Comparison of ENCODE assay signal across 16 mouse cellular contexts in genomic region chr1:19217391-19217790, GRCm38 (mm10). TPM values are rescaled to one million over a fixed set of nuclear protein-coding genes. Genes with fewer than 3 reads are reported as not detected.
A peak's percentile ranks its signal among the peaks of the same experiment; 100 is the strongest.
DNase-seq lines count a peak whose midpoint lies in the region; ATAC-seq and TF ChIP-seq lines count a peak whose summit lies in the region.
"Had no signal": no experiment of that assay in that cellular context is flagged by ENCODE, and none has a peak within 500 bp of the region (broad histone marks: within the 10 kb centered on the region; RNA-seq: fewer than 3 reads in every experiment).

No protein-coding gene starts in this region.

- ATAC-seq in intestine, embryonic 14.5 days (replicated peaks; ENCODE audit: low FRiP score, low TSS enrichment, low read depth) = 0 out of 2 replicates have a peak, but pooled peaks have one; percentile 19
- ATAC-seq in intestine, embryonic 15.5 days = no peak
- ATAC-seq in forebrain, embryonic 13.5 days = peak; percentile 39; the same call in 1 of the 2 replicates
- ATAC-seq in limb, embryonic 14.5 days (ENCODE audit: low FRiP score, low read depth) = no peak
- peak; percentile 78 for ATAC-seq in neural tube, embryonic 15.5 days (ENCODE audit: low FRiP score)
- ATAC-seq in frontal cortex, adult (ENCODE audit: low TSS enrichment) = no peak
- ATAC-seq: intestine, embryonic 16.5 days; liver, embryonic 12.5 days had no signal

- H3K27me3 ChIP-seq in intestine, embryonic 14.5 days (replicated peaks; ENCODE audit: control insufficient read depth, insufficient read depth, low read length) = peaks cover 96% of the 10 kb centered on the region
- H3K27me3 ChIP-seq in intestine, embryonic 15.5 days (replicated peaks) = peaks cover 76% of the 10 kb centered on the region
- H3K27me3 ChIP-seq in forebrain, embryonic 13.5 days = peaks cover 96% of the 10 kb centered on the region
- peaks cover 91% of the 10 kb centered on the region for H3K27me3 ChIP-seq in limb, embryonic 14.5 days (ENCODE audit: control insufficient read depth, insufficient read depth, low read length)
- peaks cover 83% of the 10 kb centered on the region for H3K27me3 ChIP-seq in neural tube, embryonic 15.5 days (replicated peaks)

- H3K4me1 ChIP-seq in intestine, embryonic 14.5 days (replicated peaks; ENCODE audit: control insufficient read depth, insufficient read depth, low read length) = no peaks in the 10 kb centered on the region
- H3K4me1 ChIP-seq in intestine, embryonic 15.5 days (replicated peaks) = no peaks in the 10 kb centered on the region
- no peaks in the 10 kb centered on the region for H3K4me1 ChIP-seq in forebrain, embryonic 13.5 days
- H3K4me1 ChIP-seq in limb, embryonic 14.5 days (ENCODE audit: control insufficient read depth, insufficient read depth, low read length) = no peaks in the 10 kb centered on the region
- peaks cover 15% of the 10 kb centered on the region for H3K4me1 ChIP-seq in neural tube, embryonic 15.5 days
- H3K4me1 ChIP-seq: heart, embryonic 13.5 days; liver, embryonic 12.5 days had no signal

- H3K27ac ChIP-seq in intestine, embryonic 14.5 days (ENCODE audit: low read depth) = no peak overlapping the region
- H3K27ac ChIP-seq in intestine, embryonic 15.5 days = no peak overlapping the region
- no peak overlapping the region for H3K27ac ChIP-seq in forebrain, embryonic 13.5 days
- H3K27ac ChIP-seq in limb, embryonic 14.5 days (replicated peaks; ENCODE audit: low read depth, low read length) = no peak overlapping the region
- H3K27ac ChIP-seq in neural tube, embryonic 15.5 days (replicated peaks) = 0 out of 2 replicates have a peak overlapping the region, but pooled peaks have one; percentile 18
- H3K27ac ChIP-seq: heart, embryonic 13.5 days; liver, embryonic 12.5 days; macrophage had no signal

- H3K4me3 ChIP-seq in intestine, embryonic 14.5 days (ENCODE audit: low read depth, low read length) = no peak overlapping the region
- H3K4me3 ChIP-seq in intestine, embryonic 15.5 days (replicated peaks) = no peak overlapping the region
- H3K4me3 ChIP-seq in forebrain, embryonic 13.5 days = no peak overlapping the region
- peak overlapping the region; percentile 7; the same call in 1 of the 2 replicates for H3K4me3 ChIP-seq in limb, embryonic 14.5 days (replicated peaks; ENCODE audit: low read length)
- H3K4me3 ChIP-seq in neural tube, embryonic 15.5 days (replicated peaks) = no peak overlapping the region
- H3K4me3 ChIP-seq: heart, embryonic 13.5 days; liver, embryonic 12.5 days had no signal

- no peaks in the 10 kb centered on the region for H3K36me3 ChIP-seq in intestine, embryonic 14.5 days (ENCODE audit: control insufficient read depth, insufficient read depth, low read length)
- H3K36me3 ChIP-seq in intestine, embryonic 15.5 days = no peaks in the 10 kb centered on the region
- H3K36me3 ChIP-seq in forebrain, embryonic 13.5 days (ENCODE audit: poor library complexity, severe bottlenecking) = no peaks in the 10 kb centered on the region
- 0 out of 2 replicates have a peak, but pooled peaks cover 2% of the 10 kb centered on the region for H3K36me3 ChIP-seq in limb, embryonic 14.5 days (ENCODE audit: control insufficient read depth, insufficient read depth, low read length)
- H3K36me3 ChIP-seq in neural tube, embryonic 15.5 days = no peaks in the 10 kb centered on the region
- H3K36me3 ChIP-seq: heart, embryonic 13.5 days; liver, embryonic 12.5 days had no signal

- H3K9me3 ChIP-seq in intestine, embryonic 14.5 days (ENCODE audit: control insufficient read depth, low read length) = no peaks in the 10 kb centered on the region
- no peaks in the 10 kb centered on the region for H3K9me3 ChIP-seq in intestine, embryonic 15.5 days
- no peaks in the 10 kb centered on the region for H3K9me3 ChIP-seq in forebrain, embryonic 13.5 days (replicated peaks)
- no peaks in the 10 kb centered on the region for H3K9me3 ChIP-seq in limb, embryonic 14.5 days (ENCODE audit: control insufficient read depth, low read length)
- no peaks in the 10 kb centered on the region for H3K9me3 ChIP-seq in neural tube, embryonic 15.5 days (replicated peaks)
- H3K9me3 ChIP-seq: heart, embryonic 13.5 days; liver, embryonic 12.5 days had no signal

- 2% methylated on average over 16 of the region's 16 CpGs for WGBS in intestine, embryonic 14.5 days
- 5% methylated on average over 16 of the region's 16 CpGs for WGBS in intestine, embryonic 15.5 days
- WGBS in forebrain, embryonic 13.5 days = 1% methylated on average over 16 of the region's 16 CpGs
- WGBS in limb, embryonic 14.5 days = 4% methylated on average over 16 of the region's 16 CpGs
- WGBS in neural tube, embryonic 15.5 days = 2% methylated on average over 16 of the region's 16 CpGs

- no peak overlapping the region for H3K9ac ChIP-seq in intestine, embryonic 14.5 days (ENCODE audit: low read length)
- H3K9ac ChIP-seq in intestine, embryonic 15.5 days = no peak overlapping the region
- no peak overlapping the region for H3K9ac ChIP-seq in forebrain, embryonic 13.5 days
- H3K9ac ChIP-seq in limb, embryonic 14.5 days (ENCODE audit: low read depth, low read length, severe bottlenecking) = peak overlapping the region; percentile 21; the same call in 1 of the 2 replicates
- no peak overlapping the region for H3K9ac ChIP-seq in neural tube, embryonic 15.5 days (replicated peaks)
- H3K9ac ChIP-seq: heart, embryonic 13.5 days; liver, embryonic 12.5 days had no signal

- H3K4me2 ChIP-seq in intestine, embryonic 14.5 days (ENCODE audit: low read length) = no peak overlapping the region
- no peak overlapping the region for H3K4me2 ChIP-seq in intestine, embryonic 15.5 days (replicated peaks)
- no peak overlapping the region for H3K4me2 ChIP-seq in forebrain, embryonic 13.5 days
- H3K4me2 ChIP-seq in limb, embryonic 14.5 days (replicated peaks; ENCODE audit: low read depth, low read length, severe bottlenecking) = peak overlapping the region; percentile 51
- peak overlapping the region; percentile 19; the same call in 1 of the 2 replicates for H3K4me2 ChIP-seq in neural tube, embryonic 15.5 days
- H3K4me2 ChIP-seq: heart, embryonic 13.5 days; liver, embryonic 12.5 days had no signal

- no peak for TF ChIP-seq POLR2A in limb, embryonic 14.5 days (IDR thresholded peaks at IDR 0.05; ENCODE audit: borderline replicate concordance, extremely low read depth, insufficient read depth, insufficient read length)

- DNase-seq in intestine, embryonic 14.5 days (ENCODE audit: low spot score) = no peak
- DNase-seq in limb, embryonic 14.5 days (ENCODE audit: low spot score) = no peak
- DNase-seq in layer of hippocampus, adult 9-11 months = no peak
- no peak for DNase-seq in adrenal gland, adult 18-20 months (ENCODE audit: low spot score in 2 of 2)
- DNase-seq: B cell, adult 2 months; gastrocnemius, postnatal 10 days; right cerebral cortex, postnatal 25 days had no signal

RNA-seq across cellular contexts. Expression of gene Tfap2b, which starts 8.7 kb away (rescaled TPM):
- polyA plus RNA-seq in intestine, embryonic 14.5 days (2014; fragmentation: Nextera tagmentation; extraction: Ambion mirVana) = not detected in 2 replicates
- 1.1 TPM in 2 replicates for polyA plus RNA-seq in intestine, embryonic 15.5 days (2015; fragmentation: Nextera tagmentation; extraction: Ambion mirVana)
- polyA plus RNA-seq in forebrain, embryonic 13.5 days (2015; fragmentation: Nextera tagmentation; extraction: Ambion mirVana) = 3.2 and 4.3 TPM in 2 replicates
- 43.2 and 64.9 TPM in 2 replicates for polyA plus RNA-seq in limb, embryonic 14.5 days (2012; rRNA removed)
- 42.4 and 52.7 TPM in 2 replicates for polyA plus RNA-seq in limb, embryonic 14.5 days (2014; fragmentation: Nextera tagmentation; extraction: Ambion mirVana)
- polyA plus RNA-seq in neural tube, embryonic 15.5 days (2015; fragmentation: Nextera tagmentation; extraction: Ambion mirVana) = 29.5 and 46.0 TPM in 2 replicates
- 1 to 10 TPM; 8.5 to 8.6 TPM for total RNA-seq in adrenal gland, adult 18-20 months (2021)
- total RNA-seq: MEL had no signal
- polyA plus RNA-seq: liver, embryonic 12.5 days; macrophage had no signal

Comparison
In these comparisons a context has a peak if more than half of its experiments do, and no peak if none do; other contexts are left out.
1. ATAC-seq: peak in intestine, embryonic 14.5 days (single experiment), forebrain, embryonic 13.5 days (single experiment) and neural tube, embryonic 15.5 days (single experiment); none in intestine, embryonic 15.5 days (single experiment), limb, embryonic 14.5 days (single experiment) and frontal cortex, adult (single experiment).
2. H3K4me2 ChIP-seq: peak in limb, embryonic 14.5 days (single experiment) and neural tube, embryonic 15.5 days (single experiment); none in intestine, embryonic 14.5 days (single experiment), intestine, embryonic 15.5 days (single experiment) and forebrain, embryonic 13.5 days (single experiment).